Mouse (Mus musculus): ENCODE measurements around the gene Sec61g. TPM values are rescaled to one million over a fixed set of nuclear protein-coding genes. Genes with fewer than 3 reads are reported as not detected.

Gene Sec61g
- total RNA-seq, 2 experiments from 2014 or later = 3.6 to 4.2 TPM

DNA sequence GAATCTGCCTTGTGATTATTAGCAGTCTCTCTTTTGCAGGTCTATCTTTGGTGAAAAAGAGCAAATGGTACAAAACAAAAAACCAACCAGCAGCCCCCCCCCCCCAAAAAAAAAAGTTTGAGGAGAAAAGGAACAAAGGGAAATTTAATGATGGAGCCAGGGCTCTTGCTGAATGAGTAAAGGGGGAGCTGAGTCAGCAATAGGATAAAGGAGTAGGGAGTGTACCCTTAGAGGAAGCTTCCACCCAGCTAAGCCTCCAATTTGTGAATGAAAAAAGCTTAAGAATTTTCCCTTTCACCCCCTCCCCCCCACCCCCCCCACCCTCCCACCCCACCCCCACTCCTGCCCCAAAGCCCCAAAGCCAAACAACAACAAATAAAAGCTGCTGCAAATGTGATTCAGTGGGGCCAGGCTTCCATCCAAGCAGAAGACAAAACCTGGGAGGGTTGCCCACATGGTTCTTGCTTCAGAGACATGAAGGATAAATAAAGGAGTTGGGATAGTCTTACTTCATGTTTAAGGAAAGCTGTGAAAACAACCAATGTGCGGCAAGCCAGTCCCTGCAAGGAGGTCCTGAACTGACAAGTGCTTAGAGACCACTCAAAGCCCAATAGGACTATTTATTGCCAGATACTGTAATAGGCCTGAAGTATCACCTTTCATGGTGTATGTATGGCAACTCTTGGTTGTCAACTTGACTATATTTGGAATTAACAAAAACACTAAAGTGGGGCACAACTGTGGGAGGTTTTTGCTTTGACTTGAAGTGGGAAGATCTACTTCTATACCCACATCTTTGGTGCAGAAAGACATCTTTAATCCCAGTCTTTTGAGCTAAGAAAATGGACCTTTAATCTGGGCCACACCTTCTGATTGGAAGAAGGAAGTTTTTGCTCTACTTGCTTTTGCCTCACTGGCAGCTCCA is 9.3 kb downstream of the Sec61g start:
- intact Hi-C loops (cut with DNase I) = no loop called here
- DNase-seq = no peak

Other genes starting within 250 kb of the Sec61g start
- 10 to 100 TPM in 1 of 2 experiments, 1 to 10 TPM in 1; 7.9 to 16.2 TPM for gene Egfr, start 243.7 kb upstream of the Sec61g start, total RNA-seq (2021)